Mouse (Mus musculus): ENCODE data around the gene Pcdh15. TPM values are rescaled to one million over a fixed set of nuclear protein-coding genes. Genes with fewer than 3 reads are reported as not detected.

Pcdh15 gene
- polyA plus RNA-seq, 1 experiment from 2014 or later: 17.3 TPM

- Histone ChIP-seq H3K27ac (ENCODE audit: low read length) (no peak overlapping the region), H3K4me1 (ENCODE audit: control insufficient read depth, insufficient read depth, low read length) (no peaks in the 10 kb centered on the region), H3K9me3 (replicated peaks; ENCODE audit: control insufficient read depth, low read length, poor library complexity, severe bottlenecking) (no peaks in the 10 kb centered on the region), H3K4me2 (ENCODE audit: low read length) (no peak overlapping the region), H3K36me3 (ENCODE audit: control insufficient read depth, insufficient read depth, low read length) (no peaks in the 10 kb centered on the region), H3K4me3 (ENCODE audit: low read depth, low read length) (no peak overlapping the region), H3K9ac (ENCODE audit: low read depth, low read length) (no peak overlapping the region), H3K27me3 (ENCODE audit: control insufficient read depth, insufficient read depth, low read depth, low read length) (no peaks in the 10 kb centered on the region)
- ATAC-seq: no peak
- WGBS: 59% methylated on average over 3 of the region's 3 CpGs
These were observed 1381.6 kb downstream of the Pcdh15 start for GRCm38 (mm10) chr10:74480779-74481178.

- no peaks in the 10 kb centered on the region for H3K36me3 ChIP-seq (ENCODE audit: control insufficient read depth, insufficient read depth, low read length)
- H3K4me1 ChIP-seq (ENCODE audit: control insufficient read depth, insufficient read depth, low read length): no peaks in the 10 kb centered on the region
- H3K9ac ChIP-seq (ENCODE audit: low read depth, low read length): no peak overlapping the region
- no peak for ATAC-seq
- H3K4me3 ChIP-seq (ENCODE audit: low read depth, low read length): no peak overlapping the region
- H3K27ac ChIP-seq (ENCODE audit: low read length): no peak overlapping the region
- WGBS: 71% methylated on average over 3 of the region's 3 CpGs
- H3K27me3 ChIP-seq (ENCODE audit: control insufficient read depth, insufficient read depth, low read depth, low read length): no peaks in the 10 kb centered on the region
- H3K4me2 ChIP-seq (ENCODE audit: low read length): no peak overlapping the region
- no peaks in the 10 kb centered on the region for H3K9me3 ChIP-seq (replicated peaks; ENCODE audit: control insufficient read depth, low read length, poor library complexity, severe bottlenecking)
These were observed 1413.2 kb downstream of the Pcdh15 start for GRCm38 (mm10) chr10:74512315-74512714.

- ATAC-seq: no peak
- Histone ChIP-seq H3K4me1 (ENCODE audit: control insufficient read depth, insufficient read depth, low read length) (no peaks in the 10 kb centered on the region), H3K9ac (ENCODE audit: low read depth, low read length) (no peak overlapping the region), H3K27ac (ENCODE audit: low read length) (no peak overlapping the region), H3K36me3 (ENCODE audit: control insufficient read depth, insufficient read depth, low read length) (no peaks in the 10 kb centered on the region), H3K4me3 (ENCODE audit: low read depth, low read length) (no peak overlapping the region), H3K4me2 (ENCODE audit: low read length) (no peak overlapping the region), H3K9me3 (replicated peaks; ENCODE audit: control insufficient read depth, low read length, poor library complexity, severe bottlenecking) (no peaks in the 10 kb centered on the region), H3K27me3 (ENCODE audit: control insufficient read depth, insufficient read depth, low read depth, low read length) (no peaks in the 10 kb centered on the region)
These were observed 1414.6 kb downstream of the Pcdh15 start for GRCm38 (mm10) chr10:74513743-74514142.

GRCm38 (mm10) chr10:74538371-74538770 is 1439.2 kb downstream of the Pcdh15 start:
- H3K4me3 ChIP-seq (ENCODE audit: low read depth, low read length): no peak overlapping the region
- H3K36me3 ChIP-seq (ENCODE audit: control insufficient read depth, insufficient read depth, low read length): no peaks in the 10 kb centered on the region
- H3K4me1 ChIP-seq (ENCODE audit: control insufficient read depth, insufficient read depth, low read length): no peaks in the 10 kb centered on the region
- H3K27ac ChIP-seq (ENCODE audit: low read length): no peak overlapping the region
- H3K4me2 ChIP-seq (ENCODE audit: low read length): no peak overlapping the region
- H3K9me3 ChIP-seq (replicated peaks; ENCODE audit: control insufficient read depth, low read length, poor library complexity, severe bottlenecking): no peaks in the 10 kb centered on the region
- H3K27me3 ChIP-seq (ENCODE audit: control insufficient read depth, insufficient read depth, low read depth, low read length): no peaks in the 10 kb centered on the region
- H3K9ac ChIP-seq (ENCODE audit: low read depth, low read length): no peak overlapping the region
- WGBS: 90% methylated on average over 2 of the region's 2 CpGs
- ATAC-seq: no peak

- Histone ChIP-seq H3K9ac (ENCODE audit: low read depth, low read length) (no peak overlapping the region), H3K4me1 (ENCODE audit: control insufficient read depth, insufficient read depth, low read length) (no peaks in the 10 kb centered on the region), H3K27ac (ENCODE audit: low read length) (no peak overlapping the region), H3K9me3 (replicated peaks; ENCODE audit: control insufficient read depth, low read length, poor library complexity, severe bottlenecking) (no peaks in the 10 kb centered on the region), H3K4me2 (ENCODE audit: low read length) (no peak overlapping the region), H3K4me3 (ENCODE audit: low read depth, low read length) (no peak overlapping the region), H3K27me3 (ENCODE audit: control insufficient read depth, insufficient read depth, low read depth, low read length) (no peaks in the 10 kb centered on the region), H3K36me3 (ENCODE audit: control insufficient read depth, insufficient read depth, low read length) (no peaks in the 10 kb centered on the region)
- no peak for ATAC-seq
- 84% methylated on average over 2 of the region's 2 CpGs for WGBS
These were observed 1456.2 kb downstream of the Pcdh15 start for GRCm38 (mm10) chr10:74555326-74555725.

- Histone ChIP-seq H3K36me3 (ENCODE audit: control insufficient read depth, insufficient read depth, low read length) (no peaks in the 10 kb centered on the region), H3K4me2 (ENCODE audit: low read length) (no peak overlapping the region), H3K4me1 (ENCODE audit: control insufficient read depth, insufficient read depth, low read length) (no peaks in the 10 kb centered on the region), H3K27me3 (ENCODE audit: control insufficient read depth, insufficient read depth, low read depth, low read length) (no peaks in the 10 kb centered on the region), H3K9ac (ENCODE audit: low read depth, low read length) (no peak overlapping the region), H3K27ac (ENCODE audit: low read length) (no peak overlapping the region), H3K4me3 (ENCODE audit: low read depth, low read length) (no peak overlapping the region), H3K9me3 (replicated peaks; ENCODE audit: control insufficient read depth, low read length, poor library complexity, severe bottlenecking) (no peaks in the 10 kb centered on the region)
- WGBS: 74% methylated on average over 3 of the region's 3 CpGs
- no peak for ATAC-seq
These were observed 1470.5 kb downstream of the Pcdh15 start for GRCm38 (mm10) chr10:74569603-74570002.

GRCm38 (mm10) chr10:74579924-74580323 is 1480.8 kb downstream of the Pcdh15 start:
- Histone ChIP-seq H3K4me2 (ENCODE audit: low read length) (no peak overlapping the region), H3K27ac (ENCODE audit: low read length) (no peak overlapping the region), H3K4me3 (ENCODE audit: low read depth, low read length) (no peak overlapping the region), H3K4me1 (ENCODE audit: control insufficient read depth, insufficient read depth, low read length) (no peaks in the 10 kb centered on the region), H3K9ac (ENCODE audit: low read depth, low read length) (no peak overlapping the region), H3K27me3 (ENCODE audit: control insufficient read depth, insufficient read depth, low read depth, low read length) (no peaks in the 10 kb centered on the region), H3K36me3 (ENCODE audit: control insufficient read depth, insufficient read depth, low read length) (no peaks in the 10 kb centered on the region), H3K9me3 (replicated peaks; ENCODE audit: control insufficient read depth, low read length, poor library complexity, severe bottlenecking) (no peaks in the 10 kb centered on the region)
- 95% methylated on average over 2 of the region's 2 CpGs for WGBS
- ATAC-seq: no peak

GRCm38 (mm10) chr10:74591799-74592198 is 1492.7 kb downstream of the Pcdh15 start:
- Histone ChIP-seq H3K4me2 (ENCODE audit: low read length) (no peak overlapping the region), H3K4me1 (ENCODE audit: control insufficient read depth, insufficient read depth, low read length) (no peaks in the 10 kb centered on the region), H3K9ac (ENCODE audit: low read depth, low read length) (no peak overlapping the region), H3K27me3 (ENCODE audit: control insufficient read depth, insufficient read depth, low read depth, low read length) (no peaks in the 10 kb centered on the region), H3K27ac (ENCODE audit: low read length) (no peak overlapping the region), H3K36me3 (ENCODE audit: control insufficient read depth, insufficient read depth, low read length) (no peaks in the 10 kb centered on the region), H3K4me3 (ENCODE audit: low read depth, low read length) (no peak overlapping the region), H3K9me3 (replicated peaks; ENCODE audit: control insufficient read depth, low read length, poor library complexity, severe bottlenecking) (no peaks in the 10 kb centered on the region)
- WGBS: 78% methylated on average over 3 of the region's 3 CpGs
- ATAC-seq: no peak

- H3K27me3 ChIP-seq (ENCODE audit: control insufficient read depth, insufficient read depth, low read depth, low read length): no peaks in the 10 kb centered on the region
- H3K9ac ChIP-seq (ENCODE audit: low read depth, low read length): no peak overlapping the region
- H3K4me1 ChIP-seq (ENCODE audit: control insufficient read depth, insufficient read depth, low read length): no peaks in the 10 kb centered on the region
- H3K27ac ChIP-seq (ENCODE audit: low read length): no peak overlapping the region
- no peak overlapping the region for H3K4me3 ChIP-seq (ENCODE audit: low read depth, low read length)
- ATAC-seq: no peak
- WGBS: 53% methylated on average over 2 of the region's 2 CpGs
- H3K36me3 ChIP-seq (ENCODE audit: control insufficient read depth, insufficient read depth, low read length): no peaks in the 10 kb centered on the region
- no peak overlapping the region for H3K4me2 ChIP-seq (ENCODE audit: low read length)
- no peaks in the 10 kb centered on the region for H3K9me3 ChIP-seq (replicated peaks; ENCODE audit: control insufficient read depth, low read length, poor library complexity, severe bottlenecking)
These were observed 1508.5 kb downstream of the Pcdh15 start for GRCm38 (mm10) chr10:74607683-74608082.

- no peak for ATAC-seq
- Histone ChIP-seq H3K27ac (ENCODE audit: low read length) (no peak overlapping the region), H3K36me3 (ENCODE audit: control insufficient read depth, insufficient read depth, low read length) (no peaks in the 10 kb centered on the region), H3K4me1 (ENCODE audit: control insufficient read depth, insufficient read depth, low read length) (peaks cover 2% of the 10 kb centered on the region; the same call in 1 of the 2 replicates), H3K4me2 (ENCODE audit: low read length) (no peak overlapping the region), H3K9ac (ENCODE audit: low read depth, low read length) (no peak overlapping the region), H3K4me3 (ENCODE audit: low read depth, low read length) (no peak overlapping the region), H3K9me3 (replicated peaks; ENCODE audit: control insufficient read depth, low read length, poor library complexity, severe bottlenecking) (no peaks in the 10 kb centered on the region), H3K27me3 (ENCODE audit: control insufficient read depth, insufficient read depth, low read depth, low read length) (no peaks in the 10 kb centered on the region)
- WGBS: 59% methylated on average over 2 of the region's 2 CpGs
These were observed 1522.7 kb downstream of the Pcdh15 start for GRCm38 (mm10) chr10:74621837-74622236.
